Mouse (Mus musculus): ENCODE data around the gene Col4a2. TPM values are rescaled to one million over a fixed set of nuclear protein-coding genes. Genes with fewer than 3 reads are reported as not detected.

Col4a2 gene
- polyA plus RNA-seq, 1 experiment = 26.3 TPM

DNA sequence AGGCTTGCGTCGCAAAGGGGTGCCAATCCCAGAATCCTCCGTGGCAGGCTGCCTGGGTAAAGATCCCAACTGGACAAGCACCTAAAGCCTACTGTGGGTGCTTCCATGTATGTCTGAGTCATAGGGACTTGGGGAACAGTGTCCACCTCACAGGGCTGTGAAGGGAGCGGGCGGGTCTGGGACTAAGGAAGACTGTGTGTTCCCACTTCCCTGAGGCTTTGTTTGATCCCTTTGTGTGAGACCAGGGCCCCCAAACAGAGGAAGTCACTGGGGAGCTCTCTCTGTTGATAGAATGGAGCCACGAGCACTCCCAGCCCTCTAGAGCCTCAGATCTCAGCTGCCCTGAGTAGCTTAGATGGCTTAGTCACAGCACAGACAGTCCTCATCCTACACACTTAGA lies 3.5 kb downstream of the Col4a2 start:
- H3K4me1 ChIP-seq (ENCODE audit: control insufficient read depth, insufficient read depth, low read length) = no peaks in the 10 kb centered on the region
- H3K4me3 ChIP-seq (ENCODE audit: insufficient read depth, low read length) = no peak overlapping the region
- TF ChIP-seq CTCF (IDR thresholded peaks at IDR 0.05; ENCODE audit: extremely low read depth, insufficient read depth, low read length) (no peak), POLR2A (IDR thresholded peaks at IDR 0.05; ENCODE audit: extremely low read depth, insufficient read depth, low read length) (no peak)
- 0 out of 2 replicates have a peak overlapping the region, but pooled peaks have one; percentile 27 for H3K27ac ChIP-seq (ENCODE audit: insufficient read depth, low read length)

DNA sequence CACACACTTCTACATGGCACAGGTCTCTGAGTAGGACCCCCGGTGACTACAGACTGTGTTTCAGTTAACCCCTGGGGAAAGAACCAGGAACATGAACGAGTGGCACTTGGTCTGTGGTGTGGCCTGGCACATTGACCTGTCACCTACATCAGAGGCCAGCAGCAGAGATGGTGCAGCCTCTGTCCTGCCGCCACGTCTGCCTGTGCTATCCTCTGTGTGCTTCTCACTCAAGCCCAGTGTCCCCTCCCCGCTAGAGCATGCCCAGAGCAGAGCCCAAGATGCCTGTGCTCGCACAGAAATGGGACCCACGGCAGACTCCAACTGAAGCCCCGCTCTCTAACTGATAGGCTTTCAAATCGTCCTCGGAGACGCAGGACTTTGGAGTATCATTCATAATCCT lies 6.8 kb downstream of the Col4a2 start:
- TF ChIP-seq POLR2A (IDR thresholded peaks at IDR 0.05; ENCODE audit: extremely low read depth, insufficient read depth, low read length) = no peak
- TF ChIP-seq CTCF (IDR thresholded peaks at IDR 0.05; ENCODE audit: extremely low read depth, insufficient read depth, low read length) = no peak
- H3K4me3 ChIP-seq (ENCODE audit: insufficient read depth, low read length) = no peak overlapping the region
- no peak overlapping the region for H3K27ac ChIP-seq (ENCODE audit: insufficient read depth, low read length)
- no peaks in the 10 kb centered on the region for H3K4me1 ChIP-seq (ENCODE audit: control insufficient read depth, insufficient read depth, low read length)

DNA sequence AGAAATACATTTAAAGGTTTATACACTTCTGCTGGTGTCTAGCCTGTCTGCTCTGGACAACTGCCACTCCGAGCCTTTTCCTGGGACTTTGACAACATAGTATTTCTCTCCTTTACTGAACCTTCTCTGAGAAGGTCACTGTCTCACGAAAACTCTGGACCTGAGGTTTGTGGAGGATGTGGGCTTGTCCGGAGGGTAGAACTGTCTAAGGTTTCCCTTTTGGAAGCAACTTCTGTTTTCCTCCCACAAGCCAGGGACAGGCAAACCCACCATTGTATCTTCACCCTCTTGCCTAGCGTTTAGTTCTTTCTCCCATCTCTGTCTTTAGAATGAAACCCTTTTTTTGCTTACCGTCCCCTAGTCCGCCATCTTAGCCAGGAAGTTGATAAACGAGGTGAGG lies 9.2 kb downstream of the Col4a2 start:
- H3K4me1 ChIP-seq (ENCODE audit: control insufficient read depth, insufficient read depth, low read length) = no peaks in the 10 kb centered on the region
- TF ChIP-seq POLR2A (IDR thresholded peaks at IDR 0.05; ENCODE audit: extremely low read depth, insufficient read depth, low read length) (no peak), CTCF (IDR thresholded peaks at IDR 0.05; ENCODE audit: extremely low read depth, insufficient read depth, low read length) (no peak)
- no peak overlapping the region for H3K4me3 ChIP-seq (ENCODE audit: insufficient read depth, low read length)
- no peak overlapping the region for H3K27ac ChIP-seq (ENCODE audit: insufficient read depth, low read length)

DNA sequence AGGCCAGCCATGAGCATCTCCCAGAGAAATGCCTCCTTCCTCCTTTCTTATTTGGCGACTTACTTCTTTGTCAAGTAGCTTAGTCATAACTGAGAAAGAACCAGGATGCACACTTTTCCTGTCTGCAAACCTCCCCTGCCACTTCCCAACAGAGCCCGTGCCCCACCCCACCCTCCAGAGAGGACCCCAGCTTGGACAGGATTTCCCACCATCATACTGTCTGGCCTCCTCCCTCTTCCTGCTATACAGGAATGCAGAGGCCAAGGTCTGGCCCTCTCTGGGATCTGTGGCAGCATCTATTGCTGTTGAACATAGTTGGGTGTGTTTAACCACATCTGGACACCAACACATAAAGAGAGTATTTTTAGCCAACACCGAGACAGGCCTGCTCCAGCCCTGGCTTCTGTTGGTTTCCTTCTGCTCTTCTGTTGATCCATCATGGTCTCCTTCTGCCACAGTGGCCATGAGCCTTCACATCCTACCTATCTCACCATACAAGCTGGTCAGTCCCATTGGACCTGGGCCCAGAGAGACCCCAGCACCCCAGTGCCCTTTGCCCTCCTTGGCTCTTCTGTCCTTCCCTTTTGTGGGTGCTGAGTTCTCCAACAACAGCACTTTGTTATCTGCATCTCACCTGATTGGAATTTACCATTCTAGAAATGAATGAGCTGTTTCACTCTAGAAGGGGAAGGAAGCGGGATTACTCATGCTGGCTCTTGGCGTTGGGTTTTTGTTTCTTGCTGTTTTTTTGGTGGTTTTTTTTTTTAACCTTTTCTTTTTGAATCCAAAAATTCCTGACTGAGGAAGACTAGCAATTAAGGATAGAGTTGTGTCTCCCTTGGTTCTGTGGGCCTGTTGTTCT lies 10.3 kb downstream of the Col4a2 start:
- no peak overlapping the region for H3K4me3 ChIP-seq (ENCODE audit: insufficient read depth, low read length)
- no peak for TF ChIP-seq CTCF (IDR thresholded peaks at IDR 0.05; ENCODE audit: extremely low read depth, insufficient read depth, low read length)
- no peaks in the 10 kb centered on the region for H3K4me1 ChIP-seq (ENCODE audit: control insufficient read depth, insufficient read depth, low read length)
- no peak overlapping the region for H3K27ac ChIP-seq (ENCODE audit: insufficient read depth, low read length)

GRCm38 (mm10) chr8:11323681-11324080 lies 11.1 kb downstream of the Col4a2 start:
- H3K4me1 ChIP-seq (ENCODE audit: control insufficient read depth, insufficient read depth, low read length) = no peaks in the 10 kb centered on the region
- TF ChIP-seq CTCF (IDR thresholded peaks at IDR 0.05; ENCODE audit: extremely low read depth, insufficient read depth, low read length) (no peak), POLR2A (IDR thresholded peaks at IDR 0.05; ENCODE audit: extremely low read depth, insufficient read depth, low read length) (no peak)
- H3K4me3 ChIP-seq (ENCODE audit: insufficient read depth, low read length) = no peak overlapping the region
- no peak overlapping the region for H3K27ac ChIP-seq (ENCODE audit: insufficient read depth, low read length)

DNA sequence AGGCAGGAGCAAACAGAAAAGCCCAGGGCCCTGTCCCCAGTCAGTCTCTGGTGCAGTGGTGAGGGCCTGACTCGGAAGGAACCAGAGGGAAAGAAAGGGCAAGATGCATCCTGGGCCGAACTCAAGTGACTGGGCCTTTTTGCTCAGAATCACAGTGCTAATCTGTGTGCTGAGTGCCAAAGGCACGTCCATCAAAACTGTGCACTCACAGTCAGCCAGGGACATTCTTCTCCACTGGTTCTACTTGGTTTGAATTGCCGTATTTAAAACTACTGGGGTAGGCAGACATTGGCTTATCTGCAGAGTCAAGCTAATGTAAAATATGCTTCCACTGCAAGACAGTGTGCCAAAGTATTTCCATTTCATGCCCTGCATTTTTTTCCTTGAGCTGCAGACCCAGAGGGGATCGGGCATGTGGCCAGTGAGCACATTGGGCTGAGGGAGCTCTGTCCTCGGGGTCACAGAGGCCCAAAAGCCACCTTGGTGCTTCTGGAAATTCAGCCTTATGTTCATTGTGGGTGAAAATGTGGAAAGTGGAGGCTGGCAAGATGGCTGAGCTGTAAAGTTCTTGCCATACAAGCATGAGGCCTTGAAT lies 12.3 kb downstream of the Col4a2 start:
- Histone ChIP-seq H3K4me3 (ENCODE audit: insufficient read depth, low read length) (no peak overlapping the region), H3K27ac (ENCODE audit: insufficient read depth, low read length) (no peak overlapping the region), H3K4me1 (ENCODE audit: control insufficient read depth, insufficient read depth, low read length) (no peaks in the 10 kb centered on the region)
- no peak for TF ChIP-seq POLR2A (IDR thresholded peaks at IDR 0.05; ENCODE audit: extremely low read depth, insufficient read depth, low read length)
- TF ChIP-seq CTCF (IDR thresholded peaks at IDR 0.05; ENCODE audit: extremely low read depth, insufficient read depth, low read length) = no peak

DNA sequence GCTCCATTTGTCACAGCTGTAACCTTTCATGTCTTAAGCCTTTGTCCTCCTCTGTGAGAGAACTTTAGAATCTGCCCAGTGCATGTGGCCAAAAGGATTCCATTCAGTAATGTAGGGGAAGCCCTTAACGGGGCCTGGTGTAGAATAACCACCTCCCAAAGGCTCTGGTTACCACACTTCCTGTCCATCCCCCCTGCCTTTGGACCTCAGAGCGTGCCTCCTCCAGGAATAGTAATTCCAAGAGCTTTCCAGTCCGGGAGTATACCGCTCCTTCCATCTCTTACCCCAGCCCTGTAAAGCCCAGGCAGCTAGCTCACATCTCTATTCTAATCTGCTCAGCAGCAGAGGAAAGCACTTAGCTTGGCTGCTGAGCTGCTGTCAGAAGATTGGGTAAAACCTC lies 14.7 kb downstream of the Col4a2 start:
- H3K27ac ChIP-seq (ENCODE audit: insufficient read depth, low read length) = no peak overlapping the region
- no peaks in the 10 kb centered on the region; the same call in 1 of the 2 replicates for H3K4me1 ChIP-seq (ENCODE audit: control insufficient read depth, insufficient read depth, low read length)
- TF ChIP-seq CTCF (IDR thresholded peaks at IDR 0.05; ENCODE audit: extremely low read depth, insufficient read depth, low read length) (no peak), POLR2A (IDR thresholded peaks at IDR 0.05; ENCODE audit: extremely low read depth, insufficient read depth, low read length) (no peak)
- no peak overlapping the region for H3K4me3 ChIP-seq (ENCODE audit: insufficient read depth, low read length)

- H3K4me3 ChIP-seq (ENCODE audit: insufficient read depth, low read length) = no peak overlapping the region
- H3K4me1 ChIP-seq (ENCODE audit: control insufficient read depth, insufficient read depth, low read length) = no peaks in the 10 kb centered on the region; the same call in 1 of the 2 replicates
- TF ChIP-seq POLR2A (IDR thresholded peaks at IDR 0.05; ENCODE audit: extremely low read depth, insufficient read depth, low read length) (no peak), CTCF (IDR thresholded peaks at IDR 0.05; ENCODE audit: extremely low read depth, insufficient read depth, low read length) (no peak)
- H3K27ac ChIP-seq (ENCODE audit: insufficient read depth, low read length) = no peak overlapping the region
Measured at GRCm38 (mm10) chr8:11327722-11328417, 15.3 kb downstream of the Col4a2 start.

GRCm38 (mm10) chr8:11331561-11331960 lies 19.0 kb downstream of the Col4a2 start:
- no peak overlapping the region for H3K4me3 ChIP-seq (ENCODE audit: insufficient read depth, low read length)
- TF ChIP-seq CTCF (IDR thresholded peaks at IDR 0.05; ENCODE audit: extremely low read depth, insufficient read depth, low read length) = no peak
- TF ChIP-seq POLR2A (IDR thresholded peaks at IDR 0.05; ENCODE audit: extremely low read depth, insufficient read depth, low read length) = no peak
- no peak overlapping the region for H3K27ac ChIP-seq (ENCODE audit: insufficient read depth, low read length)
- no peaks in the 10 kb centered on the region; the same call in 1 of the 2 replicates for H3K4me1 ChIP-seq (ENCODE audit: control insufficient read depth, insufficient read depth, low read length)
